Mouse (Mus musculus): ENCODE data around the gene Polr1b. TPM values are rescaled to one million over a fixed set of nuclear protein-coding genes. Genes with fewer than 3 reads are reported as not detected.

Gene Polr1b
- polyA plus RNA-seq, 1 experiment = 19.1 TPM

DNA sequence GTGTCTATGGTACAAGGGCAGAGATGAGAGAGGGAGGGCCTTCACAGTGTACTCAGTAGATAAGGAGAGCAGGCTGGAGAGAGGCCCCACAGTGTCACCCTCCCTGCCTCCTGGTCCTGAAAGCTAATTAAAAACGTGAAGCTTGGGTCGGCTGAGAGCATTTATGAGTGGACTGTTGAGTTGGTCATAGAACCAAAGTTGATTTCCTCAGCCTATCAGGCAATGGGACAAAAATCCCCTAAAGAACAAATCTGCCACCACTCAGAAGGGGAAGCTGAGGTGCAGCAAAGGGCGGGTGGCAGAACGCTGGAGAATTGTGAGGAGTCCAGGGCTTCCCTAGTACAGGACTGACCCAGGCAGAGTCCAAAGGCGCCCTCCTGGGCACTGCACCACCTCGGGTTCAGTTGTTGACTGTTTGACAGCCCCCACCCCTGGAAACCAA lies 42.9 kb upstream of the Polr1b start:
- no peak for TF ChIP-seq CEBPB (IDR thresholded peaks at IDR 0.05; ENCODE audit: low read depth)
- no peak for TF ChIP-seq CTCF (IDR thresholded peaks at IDR 0.05; ENCODE audit: control insufficient read depth, insufficient read depth, insufficient read length)
- TF ChIP-seq MYOD1 (IDR thresholded peaks at IDR 0.05; ENCODE audit: control insufficient read depth, insufficient read length, low read depth) = no peak
- TF ChIP-seq MAX (IDR thresholded peaks at IDR 0.05) = no peak
- no peak for TF ChIP-seq MYOG (IDR thresholded peaks at IDR 0.05; ENCODE audit: control insufficient read depth, extremely low read depth, insufficient read length)
- TF ChIP-seq USF1 (IDR thresholded peaks at IDR 0.05; ENCODE audit: low read depth) = no peak
- TF ChIP-seq FOSL1 (IDR thresholded peaks at IDR 0.05; ENCODE audit: insufficient read depth, low read length, poor library complexity, severe bottlenecking) = no peak
- no peaks in the 10 kb centered on the region for H3K79me3 ChIP-seq (ENCODE audit: low read depth)

GRCm38 (mm10) chr2:129061456-129062059 lies 39.2 kb upstream of the Polr1b start:
- no peaks in the 10 kb centered on the region for H3K79me3 ChIP-seq (ENCODE audit: low read depth)
- H3K4me3 ChIP-seq (ENCODE audit: insufficient read depth, poor library complexity, severe bottlenecking) = no peak overlapping the region
- no peak overlapping the region for H3ac ChIP-seq (ENCODE audit: control insufficient read depth, insufficient read length, low read depth)
- TF ChIP-seq FOSL1 (IDR thresholded peaks at IDR 0.05; ENCODE audit: insufficient read depth, low read length, poor library complexity, severe bottlenecking) = no peak
- no peak for TF ChIP-seq MAX (IDR thresholded peaks at IDR 0.05)
- no peak for TF ChIP-seq CTCF (IDR thresholded peaks at IDR 0.05; ENCODE audit: control insufficient read depth, insufficient read depth, insufficient read length)
- TF ChIP-seq MYOD1 (IDR thresholded peaks at IDR 0.05; ENCODE audit: control insufficient read depth, insufficient read length, low read depth) = no peak
- no peak for TF ChIP-seq CEBPB (IDR thresholded peaks at IDR 0.05; ENCODE audit: low read depth)
- no peak for TF ChIP-seq MYOG (IDR thresholded peaks at IDR 0.05; ENCODE audit: control insufficient read depth, extremely low read depth, insufficient read length)
- TF ChIP-seq USF1 (IDR thresholded peaks at IDR 0.05; ENCODE audit: low read depth) = no peak
- H3K79me2 ChIP-seq (ENCODE audit: control insufficient read depth, insufficient read depth) = peaks cover 7% of the 10 kb centered on the region
- H3K36me3 ChIP-seq (ENCODE audit: control insufficient read depth, insufficient read depth) = no peaks in the 10 kb centered on the region
- H3K27me3 ChIP-seq (ENCODE audit: control insufficient read depth, insufficient read depth, insufficient read length) = no peaks in the 10 kb centered on the region

More for the DNA sequence above, 42.9 kb upstream of the Polr1b start:
- Histone ChIP-seq H3K4me3 (ENCODE audit: insufficient read depth, poor library complexity, severe bottlenecking) (no peak overlapping the region), H3K79me2 (ENCODE audit: control insufficient read depth, insufficient read depth) (no peaks in the 10 kb centered on the region), H3K36me3 (ENCODE audit: control insufficient read depth, insufficient read depth) (no peaks in the 10 kb centered on the region), H3K27me3 (ENCODE audit: control insufficient read depth, insufficient read depth, insufficient read length) (peaks cover 3% of the 10 kb centered on the region), H3ac (ENCODE audit: control insufficient read depth, insufficient read length, low read depth) (no peak overlapping the region)

GRCm38 (mm10) chr2:129065437-129066282 lies 35.1 kb upstream of the Polr1b start, which contains the start of gene Ttl:
Ttl (plus strand) TSS chr2:129065942.
- Histone ChIP-seq H3K4me3 (ENCODE audit: insufficient read depth, poor library complexity, severe bottlenecking) (peak within 1 kb of the TSS; percentile 85), H3K79me2 (ENCODE audit: control insufficient read depth, insufficient read depth) (peaks cover 48% of the 10 kb centered on the region), H3ac (ENCODE audit: control insufficient read depth, insufficient read length, low read depth) (peak within 1 kb of the TSS; percentile 99), H3K79me3 (ENCODE audit: low read depth) (peaks cover 22% of the 10 kb centered on the region), H3K36me3 (ENCODE audit: control insufficient read depth, insufficient read depth) (peaks cover 6% of the 10 kb centered on the region), H3K27me3 (ENCODE audit: control insufficient read depth, insufficient read depth, insufficient read length) (no peaks in the 10 kb centered on the region)
- TF ChIP-seq MYOG (IDR thresholded peaks at IDR 0.05; ENCODE audit: control insufficient read depth, extremely low read depth, insufficient read length) = no peak
- no peak for TF ChIP-seq CEBPB (IDR thresholded peaks at IDR 0.05; ENCODE audit: low read depth)
- TF ChIP-seq FOSL1 (IDR thresholded peaks at IDR 0.05; ENCODE audit: insufficient read depth, low read length, poor library complexity, severe bottlenecking) = no peak
- no peak for TF ChIP-seq USF1 (IDR thresholded peaks at IDR 0.05; ENCODE audit: low read depth)
- no peak for TF ChIP-seq MAX (IDR thresholded peaks at IDR 0.05)
- TF ChIP-seq MYOD1 (IDR thresholded peaks at IDR 0.05; ENCODE audit: control insufficient read depth, insufficient read length, low read depth) = no peak
- no peak for TF ChIP-seq CTCF (IDR thresholded peaks at IDR 0.05; ENCODE audit: control insufficient read depth, insufficient read depth, insufficient read length)

DNA sequence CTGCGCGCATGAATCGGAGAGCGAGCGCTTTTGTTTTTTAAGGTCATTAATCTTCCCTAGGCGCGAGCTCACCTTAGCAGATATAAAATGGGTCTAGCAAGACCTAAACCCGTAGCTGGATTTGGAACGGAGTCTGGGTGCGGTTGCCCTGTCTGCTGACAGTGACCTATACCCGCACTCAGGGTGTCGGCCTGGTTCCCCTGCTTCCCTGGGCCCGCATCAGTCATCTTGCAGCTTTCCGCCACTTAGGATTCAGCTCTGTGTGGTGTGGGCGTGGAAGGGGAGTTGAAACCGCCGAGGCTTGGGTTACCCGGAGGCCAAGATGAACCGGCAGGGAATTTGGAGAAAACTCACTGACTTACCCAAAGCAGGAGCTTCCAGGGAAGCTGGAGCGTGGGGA lies 34.5 kb upstream of the Polr1b start:
- peak overlapping the region; percentile 85 for H3K4me3 ChIP-seq (ENCODE audit: insufficient read depth, poor library complexity, severe bottlenecking)
- H3K79me2 ChIP-seq (ENCODE audit: control insufficient read depth, insufficient read depth) = peaks cover 50% of the 10 kb centered on the region
- no peaks in the 10 kb centered on the region for H3K27me3 ChIP-seq (ENCODE audit: control insufficient read depth, insufficient read depth, insufficient read length)
- peak overlapping the region; percentile 99 for H3ac ChIP-seq (ENCODE audit: control insufficient read depth, insufficient read length, low read depth)
- peaks cover 22% of the 10 kb centered on the region for H3K79me3 ChIP-seq (ENCODE audit: low read depth)
- TF ChIP-seq MYOG (IDR thresholded peaks at IDR 0.05; ENCODE audit: control insufficient read depth, extremely low read depth, insufficient read length) = no peak
- no peak for TF ChIP-seq MYOD1 (IDR thresholded peaks at IDR 0.05; ENCODE audit: control insufficient read depth, insufficient read length, low read depth)
- TF ChIP-seq FOSL1 (IDR thresholded peaks at IDR 0.05; ENCODE audit: insufficient read depth, low read length, poor library complexity, severe bottlenecking) = no peak
- TF ChIP-seq CEBPB (IDR thresholded peaks at IDR 0.05; ENCODE audit: low read depth) = no peak
- TF ChIP-seq MAX (IDR thresholded peaks at IDR 0.05) = no peak
- no peak for TF ChIP-seq CTCF (IDR thresholded peaks at IDR 0.05; ENCODE audit: control insufficient read depth, insufficient read depth, insufficient read length)
- TF ChIP-seq USF1 (IDR thresholded peaks at IDR 0.05; ENCODE audit: low read depth) = no peak
- peaks cover 6% of the 10 kb centered on the region for H3K36me3 ChIP-seq (ENCODE audit: control insufficient read depth, insufficient read depth)

DNA sequence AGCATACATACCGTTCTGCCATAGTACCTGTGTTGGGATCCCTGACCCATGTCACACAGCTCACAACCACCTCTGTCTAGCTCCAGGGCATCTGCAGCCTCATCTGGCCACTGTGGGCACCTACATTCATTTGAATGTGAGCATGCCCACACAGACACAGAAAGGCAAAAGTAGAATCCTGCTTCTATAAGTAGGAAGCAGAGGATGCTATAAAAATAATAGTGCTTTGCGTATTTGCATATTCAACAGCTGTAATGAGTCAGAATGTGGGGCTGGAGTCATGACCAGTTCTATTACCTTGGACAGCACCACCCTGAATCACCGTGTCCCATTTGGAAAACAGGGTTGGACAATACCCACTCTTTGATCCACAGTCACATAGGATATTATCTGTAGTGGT lies 30.5 kb upstream of the Polr1b start:
- Histone ChIP-seq H3K79me2 (ENCODE audit: control insufficient read depth, insufficient read depth) (peaks cover 84% of the 10 kb centered on the region), H3K36me3 (ENCODE audit: control insufficient read depth, insufficient read depth) (peaks cover 12% of the 10 kb centered on the region), H3ac (ENCODE audit: control insufficient read depth, insufficient read length, low read depth) (no peak overlapping the region), H3K4me3 (ENCODE audit: insufficient read depth, poor library complexity, severe bottlenecking) (no peak overlapping the region), H3K27me3 (ENCODE audit: control insufficient read depth, insufficient read depth, insufficient read length) (no peaks in the 10 kb centered on the region), H3K79me3 (ENCODE audit: low read depth) (peaks cover 37% of the 10 kb centered on the region)
- TF ChIP-seq FOSL1 (IDR thresholded peaks at IDR 0.05; ENCODE audit: insufficient read depth, low read length, poor library complexity, severe bottlenecking) (no peak), CEBPB (IDR thresholded peaks at IDR 0.05; ENCODE audit: low read depth) (no peak), MAX (IDR thresholded peaks at IDR 0.05) (no peak), MYOG (IDR thresholded peaks at IDR 0.05; ENCODE audit: control insufficient read depth, extremely low read depth, insufficient read length) (no peak), USF1 (IDR thresholded peaks at IDR 0.05; ENCODE audit: low read depth) (no peak), CTCF (IDR thresholded peaks at IDR 0.05; ENCODE audit: control insufficient read depth, insufficient read depth, insufficient read length) (no peak), MYOD1 (IDR thresholded peaks at IDR 0.05; ENCODE audit: control insufficient read depth, insufficient read length, low read depth) (no peak)

All from C2C12 (cell line).